Mouse (Mus musculus) hindbrain, embryonic 12.5 days (tissue): ENCODE results near the gene Wdfy4. TPM values are rescaled to one million over a fixed set of nuclear protein-coding genes. Genes with fewer than 3 reads are reported as not detected.
A peak's percentile ranks its signal among the peaks of the same experiment; 100 is the strongest.

Experiments used
- ATAC-seq: fragments of 200-750 bp; cut with Nextera tagmentation; 2 replicates; pipeline ENCODE4 v1.8.0; 2017; ENCODE audit warnings: moderate TSS enrichment; ENCODE audit not compliant: low FRiP score
- H3K27ac ChIP-seq: fragments of 300-500 bp; sonication (generic); 2 replicates; pipeline ENCODE4 v1.5.1; 2016; ENCODE audit warnings: mild to moderate bottlenecking
- H3K27me3 ChIP-seq: fragments of 300-500 bp; sonication (generic); 2 replicates; pipeline ENCODE4 v1.6.1; 2016; ENCODE audit warnings: mild to moderate bottlenecking
- H3K36me3 ChIP-seq: fragments of 300-500 bp; sonication (generic); 2 replicates; pipeline ENCODE4 v1.6.1; 2016; ENCODE audit warnings: mild to moderate bottlenecking
- H3K4me1 ChIP-seq: fragments of 300-500 bp; sonication (generic); 2 replicates; pipeline ENCODE4 v1.6.1; 2016
- H3K4me2 ChIP-seq: fragments of 300-500 bp; sonication (generic); replicated peaks from 2 replicates; pipeline ENCODE4 v1.6.1; 2016; ENCODE audit warnings: mild to moderate bottlenecking
- H3K4me3 ChIP-seq: fragments of 300-500 bp; sonication (generic); 2 replicates; pipeline ENCODE4 v1.5.1; 2016; ENCODE audit warnings: mild to moderate bottlenecking
- H3K9ac ChIP-seq: fragments of 300-500 bp; sonication (generic); 2 replicates; pipeline ENCODE4 v1.6.1; 2016; ENCODE audit warnings: mild to moderate bottlenecking, moderate library complexity
- H3K9me3 ChIP-seq: fragments of 300-500 bp; sonication (generic); replicated peaks from 2 replicates; pipeline ENCODE4 v1.6.1; 2016; ENCODE audit warnings: mild to moderate bottlenecking
- WGBS: fragments of 180-500 bp; shearing (Covaris S2); methylation state at CpG from one replicate; pipeline ENCODE4 v1.1.7; 2016; 5-methylcytosine and 5-hydroxymethylcytosine counted together
- polyA plus RNA-seq: library from polyadenylated mRNA; unstranded; fragments of >200 nt; fragmentation: Nextera tagmentation; extraction: Ambion mirVana; gene quantifications from 2 replicates; pipeline ENCODE4 v1.2.1, GENCODE M21; 2016

Gene Wdfy4
- polyA plus RNA-seq, 1 experiment from 2014 or later = 0.25 TPM

DNA sequence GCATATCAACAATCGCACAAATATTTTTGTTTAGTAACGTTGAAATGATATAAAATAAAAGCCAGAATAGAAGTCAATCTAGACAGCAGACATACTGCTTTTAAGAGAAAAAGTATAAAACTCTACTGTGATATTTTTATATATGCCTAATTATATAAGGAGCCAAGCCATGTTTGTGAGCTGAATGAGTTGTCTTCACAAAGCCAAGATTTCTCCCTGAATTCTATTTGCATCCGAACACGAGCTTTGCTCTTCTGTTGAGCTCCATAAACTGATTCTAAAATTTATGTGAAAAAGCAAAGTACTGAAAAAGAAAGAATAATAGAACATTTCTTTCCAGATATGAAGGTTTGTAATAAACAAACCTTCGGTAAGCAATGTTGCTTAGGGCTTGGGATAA is 5.2 kb downstream of the Wdfy4 start:
- WGBS = 90% methylated on average over 5 of the region's 5 CpGs
- no peaks in the 10 kb centered on the region; the same call in 1 of the 2 replicates for H3K9me3 ChIP-seq

DNA sequence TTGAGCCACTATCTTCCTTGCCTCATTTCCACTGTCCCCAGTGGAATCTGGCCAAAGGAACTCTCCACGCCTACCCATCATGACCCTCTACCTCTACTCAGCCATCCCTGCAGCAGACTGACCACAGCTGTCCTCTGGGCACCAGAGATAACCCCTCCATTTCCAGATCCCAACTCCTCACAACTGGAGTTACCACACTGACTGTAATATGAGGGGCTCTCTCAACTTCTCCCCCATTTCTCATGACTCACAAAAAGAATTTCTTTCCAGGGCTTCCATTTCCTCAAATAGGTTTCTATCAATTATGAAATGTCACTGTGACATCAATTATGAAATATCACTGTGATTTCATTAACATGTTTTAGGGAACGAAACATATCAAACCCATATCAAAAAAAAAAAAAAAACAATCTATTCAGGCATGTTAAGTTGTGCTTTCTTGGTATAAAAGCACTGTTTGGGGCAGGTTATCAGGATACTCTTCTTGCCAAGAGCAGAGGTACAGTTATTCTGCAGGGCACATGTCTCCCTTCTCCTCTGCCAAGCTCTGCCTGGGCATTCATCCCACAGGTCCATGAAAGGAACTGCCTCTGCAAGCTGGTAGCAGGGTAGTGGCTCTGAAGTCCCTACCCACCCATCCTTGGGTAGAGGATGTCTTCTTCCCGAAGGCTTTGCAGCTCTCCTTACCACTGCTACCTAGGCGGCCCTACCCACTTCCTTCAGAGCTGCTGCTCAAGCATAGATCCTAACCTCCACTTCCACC is 10.1 kb downstream of the Wdfy4 start:
- WGBS = 77% methylated on average over 4 of the region's 4 CpGs
- no peaks in the 10 kb centered on the region for H3K4me1 ChIP-seq
- H3K27me3 ChIP-seq = no peaks in the 10 kb centered on the region
- no peak overlapping the region for H3K27ac ChIP-seq
- H3K4me2 ChIP-seq = no peak overlapping the region
- H3K9me3 ChIP-seq = no peaks in the 10 kb centered on the region
- H3K9ac ChIP-seq = no peak overlapping the region
- H3K36me3 ChIP-seq = no peaks in the 10 kb centered on the region
- H3K4me3 ChIP-seq = no peak overlapping the region
- no peak for ATAC-seq

More for the DNA sequence above, 5.2 kb downstream of the Wdfy4 start:
- no peaks in the 10 kb centered on the region for H3K36me3 ChIP-seq
- no peak overlapping the region for H3K4me3 ChIP-seq
- H3K9ac ChIP-seq = no peak overlapping the region
- no peak overlapping the region for H3K4me2 ChIP-seq
- no peak overlapping the region for H3K27ac ChIP-seq
- H3K4me1 ChIP-seq = no peaks in the 10 kb centered on the region
- no peak for ATAC-seq
- no peaks in the 10 kb centered on the region for H3K27me3 ChIP-seq

DNA sequence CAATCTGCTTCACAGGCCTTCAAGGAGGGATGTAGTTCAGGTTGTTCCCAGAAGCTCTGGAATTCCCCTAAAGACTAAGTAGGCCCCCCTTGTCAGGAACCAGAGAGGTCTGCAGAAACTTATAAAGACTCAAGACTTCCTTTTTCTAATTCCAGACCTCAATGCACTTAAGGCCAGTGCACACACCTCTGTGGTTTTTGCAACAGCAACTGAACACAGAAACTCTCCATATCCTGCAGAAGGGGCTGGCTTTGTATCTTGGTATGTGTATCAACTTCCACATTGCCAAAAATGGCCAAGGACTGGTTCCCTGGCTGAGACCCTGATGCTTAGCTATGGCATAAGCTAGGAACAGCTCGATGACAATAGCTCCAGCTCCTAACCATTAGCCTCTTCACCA is 13.4 kb downstream of the Wdfy4 start:
- Histone ChIP-seq H3K9me3 (no peaks in the 10 kb centered on the region), H3K9ac (no peak overlapping the region), H3K4me3 (no peak overlapping the region), H3K4me2 (no peak overlapping the region), H3K27me3 (no peaks in the 10 kb centered on the region), H3K27ac (no peak overlapping the region), H3K4me1 (no peaks in the 10 kb centered on the region), H3K36me3 (no peaks in the 10 kb centered on the region)
- 88% methylated on average over 1 of the region's 1 CpGs for WGBS
- no peak for ATAC-seq

DNA sequence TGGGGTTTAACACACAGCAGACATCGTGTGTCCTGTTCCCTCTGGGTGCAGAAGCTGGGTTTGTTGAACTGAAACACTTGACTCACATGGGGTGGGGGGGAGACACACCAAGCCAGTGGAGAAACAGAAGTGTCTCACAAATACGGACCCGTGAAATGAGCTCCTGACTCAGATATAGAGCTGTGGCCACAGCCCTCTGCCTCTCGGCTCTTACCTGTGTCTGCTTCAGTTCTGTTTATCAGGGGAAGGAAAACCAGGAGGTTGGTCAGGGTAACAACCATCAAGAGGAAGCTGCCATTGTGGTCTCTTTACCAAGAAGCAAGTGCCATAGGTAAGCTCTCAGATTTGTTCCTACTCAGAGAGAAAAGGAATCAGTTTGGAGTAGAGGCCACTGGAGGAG is 16.6 kb downstream of the Wdfy4 start:
- Histone ChIP-seq H3K4me1 (no peaks in the 10 kb centered on the region), H3K4me2 (no peak overlapping the region), H3K9me3 (no peaks in the 10 kb centered on the region), H3K9ac (no peak overlapping the region), H3K36me3 (no peaks in the 10 kb centered on the region), H3K27ac (no peak overlapping the region), H3K27me3 (no peaks in the 10 kb centered on the region), H3K4me3 (no peak overlapping the region)
- 84% methylated on average over 4 of the region's 4 CpGs for WGBS
- ATAC-seq = no peak

DNA sequence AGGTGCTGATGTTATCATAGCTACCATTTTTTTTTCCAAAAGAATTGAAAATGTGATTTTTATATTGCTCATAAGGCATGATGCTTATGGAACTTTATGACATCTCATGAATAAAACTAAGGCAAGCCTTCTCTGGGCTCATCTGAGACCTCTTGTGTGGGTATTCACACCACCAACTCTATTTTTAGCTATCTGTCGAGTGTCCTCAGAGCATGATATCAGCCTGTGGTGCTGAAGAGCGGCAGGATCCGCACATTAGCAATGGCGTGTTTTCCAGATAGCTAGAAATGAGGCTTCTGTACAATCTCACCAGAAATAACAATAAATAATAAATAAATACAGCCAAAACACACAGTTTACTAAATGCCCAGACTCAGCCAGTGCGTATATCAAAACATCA is 23.1 kb downstream of the Wdfy4 start:
- Histone ChIP-seq H3K36me3 (no peaks in the 10 kb centered on the region), H3K4me2 (no peak overlapping the region), H3K27ac (no peak overlapping the region), H3K4me1 (no peaks in the 10 kb centered on the region), H3K27me3 (no peaks in the 10 kb centered on the region), H3K4me3 (no peak overlapping the region), H3K9me3 (no peaks in the 10 kb centered on the region), H3K9ac (no peak overlapping the region)
- no peak for ATAC-seq
- WGBS = 92% methylated on average over 5 of the region's 5 CpGs

DNA sequence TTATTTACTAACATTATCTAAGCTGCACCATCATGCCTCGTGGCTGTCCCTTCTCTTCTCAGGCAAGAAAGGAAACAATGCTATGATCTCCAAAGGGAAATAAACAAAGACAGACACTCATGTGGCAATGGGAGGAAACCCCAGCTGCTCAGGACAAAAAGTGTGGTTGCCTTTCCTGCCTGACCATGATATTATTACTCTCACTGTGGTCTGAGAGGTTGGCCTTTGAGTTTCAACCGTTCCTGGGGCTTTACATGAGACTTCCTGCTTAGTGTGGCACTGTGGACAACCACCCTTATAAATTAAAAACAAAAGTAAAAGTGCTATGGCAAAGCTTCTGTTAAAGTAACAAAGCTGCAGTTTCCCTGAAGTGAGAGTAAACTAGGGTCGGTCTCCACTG is 27.0 kb downstream of the Wdfy4 start:
- Histone ChIP-seq H3K27ac (no peak overlapping the region), H3K9me3 (no peaks in the 10 kb centered on the region), H3K36me3 (no peaks in the 10 kb centered on the region), H3K27me3 (no peaks in the 10 kb centered on the region), H3K4me3 (no peak overlapping the region), H3K4me2 (no peak overlapping the region), H3K9ac (no peak overlapping the region), H3K4me1 (no peaks in the 10 kb centered on the region)
- no peak for ATAC-seq
- WGBS = 74% methylated on average over 3 of the region's 3 CpGs

DNA sequence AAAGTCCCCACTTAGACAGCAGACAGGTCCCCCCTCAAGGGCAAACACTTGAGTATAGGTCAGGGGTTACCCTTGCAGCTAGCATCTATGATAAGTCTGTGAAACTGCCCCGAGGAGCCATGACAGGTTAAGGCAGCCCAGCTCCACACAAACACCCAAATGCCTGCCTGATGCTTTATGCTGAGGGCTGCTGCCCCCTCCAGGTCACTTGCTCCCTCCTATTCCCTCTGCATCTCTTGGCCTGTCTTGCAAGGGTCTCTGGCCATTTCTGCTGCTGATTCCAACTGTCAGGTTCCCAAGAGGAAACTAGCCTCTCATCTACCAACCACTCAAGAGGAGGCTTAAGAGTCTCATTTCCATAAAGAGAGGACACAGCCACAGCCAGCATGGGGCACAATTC is 32.4 kb downstream of the Wdfy4 start:
- H3K9me3 ChIP-seq = no peaks in the 10 kb centered on the region

DNA sequence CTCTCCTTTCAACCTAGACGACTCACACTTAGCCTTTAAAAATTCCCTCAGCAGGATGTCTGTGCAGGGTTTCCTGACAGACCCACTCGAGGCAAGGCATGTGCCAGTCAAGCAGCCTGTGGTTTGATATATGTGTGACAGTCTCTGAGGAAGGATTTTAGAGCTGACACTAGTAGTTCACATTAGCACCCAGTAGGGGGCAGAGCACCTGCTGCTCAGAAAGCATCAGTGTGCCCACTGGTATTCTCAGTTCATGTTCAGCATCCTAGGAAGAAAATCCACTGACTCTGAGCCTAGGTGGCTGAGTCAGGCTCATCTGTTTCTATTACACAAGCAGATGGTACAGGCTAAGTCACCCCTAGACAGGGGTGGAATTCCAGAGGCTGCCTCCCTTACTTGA is 39.0 kb downstream of the Wdfy4 start:
- Histone ChIP-seq H3K4me1 (no peaks in the 10 kb centered on the region), H3K4me3 (no peak overlapping the region), H3K9ac (no peak overlapping the region), H3K27ac (no peak overlapping the region), H3K36me3 (no peaks in the 10 kb centered on the region), H3K9me3 (no peaks in the 10 kb centered on the region), H3K4me2 (no peak overlapping the region), H3K27me3 (peaks cover 3% of the 10 kb centered on the region; the same call in 1 of the 2 replicates)
- WGBS = 23% methylated on average over 2 of the region's 2 CpGs
- ATAC-seq = no peak

More for the DNA sequence above, 32.4 kb downstream of the Wdfy4 start:
- H3K9ac ChIP-seq = no peak overlapping the region
- H3K4me3 ChIP-seq = no peak overlapping the region
- no peaks in the 10 kb centered on the region for H3K4me1 ChIP-seq
- no peaks in the 10 kb centered on the region for H3K36me3 ChIP-seq
- H3K27ac ChIP-seq = no peak overlapping the region
- peaks cover 3% of the 10 kb centered on the region; the same call in 1 of the 2 replicates for H3K27me3 ChIP-seq
- no peak overlapping the region for H3K4me2 ChIP-seq
- ATAC-seq = no peak
- WGBS = 62% methylated on average over 1 of the region's 1 CpGs

DNA sequence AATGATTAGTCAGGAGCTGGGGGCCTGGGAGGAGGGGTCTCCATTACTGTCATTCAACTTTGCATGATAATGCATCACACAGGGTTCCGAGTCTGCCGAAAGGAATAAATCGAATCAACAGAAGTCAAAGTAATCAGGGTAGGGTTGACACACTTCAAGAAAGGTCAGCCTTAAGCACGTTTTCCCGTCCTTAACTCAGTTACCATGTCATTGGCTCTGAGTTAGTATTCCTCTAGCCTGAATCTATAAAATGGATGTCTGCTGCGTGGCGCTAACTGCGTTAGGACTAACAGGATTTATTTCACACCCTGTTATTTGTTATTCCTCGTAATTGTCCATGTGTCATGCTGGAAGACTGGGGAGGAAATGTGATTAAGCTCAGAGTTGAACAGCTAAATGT is 48.5 kb downstream of the Wdfy4 start:
- WGBS = 67% methylated on average over 9 of the region's 9 CpGs
- Histone ChIP-seq H3K4me1 (0 out of 2 replicates have a peak, but pooled peaks cover 2% of the 10 kb centered on the region), H3K4me2 (no peak overlapping the region), H3K4me3 (no peak overlapping the region), H3K27me3 (no peaks in the 10 kb centered on the region), H3K27ac (no peak overlapping the region), H3K9me3 (no peaks in the 10 kb centered on the region), H3K36me3 (no peaks in the 10 kb centered on the region), H3K9ac (no peak overlapping the region)
- ATAC-seq = peak; percentile 52; the same call in 1 of the 2 replicates

DNA sequence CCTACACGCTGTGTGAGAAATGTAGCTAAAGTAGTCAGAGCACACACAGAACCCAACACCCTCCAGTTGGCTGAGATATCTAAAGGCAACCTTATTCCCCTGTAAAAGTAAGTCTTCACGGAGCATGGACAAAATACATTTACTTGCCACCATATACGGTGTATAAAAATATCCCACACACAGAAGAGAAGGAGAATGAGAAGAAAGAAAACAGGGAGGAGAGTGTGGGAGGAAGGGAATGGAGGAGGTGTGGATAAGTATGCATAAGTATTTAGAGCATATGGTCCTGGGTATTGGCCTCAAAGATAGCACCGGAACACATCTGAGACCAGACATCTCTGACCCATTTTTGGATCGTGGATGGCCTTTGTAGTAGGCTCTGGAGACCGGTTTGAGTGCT is 50.1 kb downstream of the Wdfy4 start:
- Histone ChIP-seq H3K4me3 (no peak overlapping the region), H3K4me1 (0 out of 2 replicates have a peak, but pooled peaks cover 2% of the 10 kb centered on the region), H3K9me3 (no peaks in the 10 kb centered on the region), H3K27me3 (no peaks in the 10 kb centered on the region), H3K27ac (no peak overlapping the region), H3K9ac (no peak overlapping the region), H3K4me2 (no peak overlapping the region), H3K36me3 (no peaks in the 10 kb centered on the region)
- 90% methylated on average over 6 of the region's 6 CpGs for WGBS
- no peak for ATAC-seq

DNA sequence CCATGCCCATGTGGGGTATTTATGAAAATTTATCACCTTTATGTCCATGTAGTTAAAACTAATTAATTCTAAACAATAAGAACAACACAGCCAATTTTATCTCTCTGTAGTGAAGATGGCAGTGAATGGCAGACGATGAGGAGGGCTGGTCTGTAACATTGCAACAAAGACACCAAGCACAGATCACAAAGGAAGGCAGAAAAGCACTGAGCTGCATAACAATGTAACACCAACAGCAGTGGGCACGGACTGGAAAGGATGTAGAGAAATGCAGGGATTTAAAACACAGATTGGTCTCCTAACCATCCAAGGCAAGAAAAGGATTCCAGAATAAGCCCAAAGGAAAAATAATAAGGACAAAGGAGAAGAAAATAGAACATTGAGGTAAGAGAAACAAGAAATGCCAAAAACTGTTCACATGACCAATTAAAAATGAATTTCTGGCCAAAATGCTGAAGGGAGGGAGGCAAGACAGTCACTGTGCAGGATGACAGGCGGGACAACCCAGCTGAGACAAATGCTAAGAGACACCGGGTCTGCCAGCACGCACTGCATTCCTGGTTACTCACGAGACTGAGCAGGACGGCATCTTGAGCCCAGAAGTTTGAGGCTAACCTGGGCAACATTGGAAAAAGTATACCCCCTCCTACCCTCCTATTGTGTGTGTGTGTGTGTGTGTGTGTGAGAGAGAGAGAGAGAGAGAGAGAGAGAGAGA is 54.1 kb downstream of the Wdfy4 start:
- Histone ChIP-seq H3K27ac (no peak overlapping the region), H3K36me3 (no peaks in the 10 kb centered on the region), H3K4me3 (no peak overlapping the region), H3K4me1 (no peaks in the 10 kb centered on the region), H3K4me2 (no peak overlapping the region), H3K9me3 (no peaks in the 10 kb centered on the region), H3K9ac (no peak overlapping the region), H3K27me3 (no peaks in the 10 kb centered on the region)
- 53% methylated on average over 7 of the region's 7 CpGs for WGBS
- ATAC-seq = no peak

DNA sequence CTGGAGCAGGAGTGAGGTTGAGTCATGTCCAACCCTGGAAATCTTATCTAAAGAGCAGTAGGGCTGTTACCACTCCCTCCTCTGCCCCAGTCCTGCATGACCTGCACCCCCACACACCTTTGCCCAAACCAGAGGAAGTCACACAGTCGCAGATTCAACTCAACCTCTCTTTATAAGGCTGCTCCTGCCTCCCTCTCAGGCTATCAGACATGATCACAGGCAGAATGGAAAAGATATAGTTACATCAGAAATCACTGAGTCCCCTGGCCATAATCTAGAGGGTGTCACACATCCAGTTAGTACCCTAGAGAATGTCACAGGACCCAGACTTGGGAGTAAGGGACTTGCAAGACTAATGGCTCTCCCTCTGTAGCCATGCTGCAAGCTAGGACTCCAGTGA is 68.7 kb downstream of the Wdfy4 start:
- H3K27me3 ChIP-seq = no peaks in the 10 kb centered on the region
- no peak overlapping the region for H3K4me2 ChIP-seq
- H3K9ac ChIP-seq = no peak overlapping the region
- 67% methylated on average over 1 of the region's 1 CpGs for WGBS
- H3K4me1 ChIP-seq = no peaks in the 10 kb centered on the region
- H3K36me3 ChIP-seq = no peaks in the 10 kb centered on the region
- H3K4me3 ChIP-seq = no peak overlapping the region
- no peaks in the 10 kb centered on the region for H3K9me3 ChIP-seq
- ATAC-seq = no peak
- H3K27ac ChIP-seq = no peak overlapping the region

DNA sequence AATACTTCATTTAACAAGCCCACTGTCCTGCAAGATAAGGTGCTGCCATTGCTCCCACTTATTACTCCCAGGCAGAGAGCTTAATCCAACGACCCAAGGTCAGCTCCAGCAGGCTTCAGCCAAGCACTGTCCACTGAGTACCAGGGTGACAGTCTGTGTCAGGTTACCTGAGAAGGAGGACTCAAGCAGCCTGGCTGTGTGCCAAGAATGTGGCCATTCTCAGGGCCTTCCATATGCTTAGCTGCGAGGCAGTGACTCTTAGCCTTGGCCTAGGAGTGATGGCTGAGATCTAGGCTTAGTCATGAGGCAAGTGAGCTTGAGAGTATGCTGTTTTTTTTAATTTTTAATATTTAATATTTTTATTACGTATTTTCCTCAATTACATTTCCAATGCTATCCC is 80.5 kb downstream of the Wdfy4 start:
- Histone ChIP-seq H3K9ac (no peak overlapping the region), H3K27me3 (no peaks in the 10 kb centered on the region), H3K4me2 (no peak overlapping the region), H3K4me3 (no peak overlapping the region), H3K9me3 (no peaks in the 10 kb centered on the region), H3K4me1 (no peaks in the 10 kb centered on the region), H3K27ac (no peak overlapping the region), H3K36me3 (no peaks in the 10 kb centered on the region)
- 77% methylated on average over 3 of the region's 3 CpGs for WGBS
- ATAC-seq = no peak
